Mouse (Mus musculus): Measurements from ENCODE around the gene Emc1. TPM values are rescaled to one million over a fixed set of nuclear protein-coding genes. Genes with fewer than 3 reads are reported as not detected.

The Emc1 gene
- polyA plus RNA-seq, 1 experiment from 2014 or later, result 27.6 TPM

DNA sequence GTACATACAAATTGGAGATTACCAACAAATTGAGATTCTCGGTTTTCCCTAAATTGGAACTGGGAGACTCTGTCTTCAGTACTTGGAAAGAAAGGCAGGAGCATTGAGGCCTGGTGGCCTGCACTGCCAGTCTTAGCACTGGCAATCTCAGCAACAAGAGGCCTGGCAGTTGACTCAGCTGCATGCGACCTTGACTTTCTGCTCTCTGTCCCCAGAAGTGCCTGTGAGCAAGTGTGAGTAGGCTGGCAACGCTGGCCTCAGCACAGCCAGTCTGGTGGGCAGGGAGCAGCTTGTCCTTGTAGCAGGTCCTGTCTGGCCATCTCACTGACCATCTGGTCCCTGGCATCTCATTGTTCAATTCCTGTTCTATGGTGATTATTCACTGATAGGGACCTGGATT, 59.0 kb downstream of the Emc1 start:
- no peak overlapping the region for H3K27ac ChIP-seq (ENCODE audit: low read length)
- H3K9me3 ChIP-seq (ENCODE audit: low read length), result no peaks in the 10 kb centered on the region
- 93% methylated on average over 3 of the region's 3 CpGs for WGBS
- H3K9ac ChIP-seq (replicated peaks; ENCODE audit: low read length), result no peak overlapping the region
- H3K4me3 ChIP-seq (ENCODE audit: low read length), result no peak overlapping the region
- H3K27me3 ChIP-seq (ENCODE audit: insufficient read depth, low read length), result no peaks in the 10 kb centered on the region
- peaks cover 93% of the 10 kb centered on the region for H3K36me3 ChIP-seq (ENCODE audit: insufficient read depth, low read length)
- ATAC-seq (ENCODE audit: low FRiP score, low TSS enrichment), result no peak
- no peak overlapping the region for H3K4me2 ChIP-seq (replicated peaks; ENCODE audit: low read depth, low read length)
- H3K4me1 ChIP-seq (ENCODE audit: insufficient read depth, low read length), result no peaks in the 10 kb centered on the region

DNA sequence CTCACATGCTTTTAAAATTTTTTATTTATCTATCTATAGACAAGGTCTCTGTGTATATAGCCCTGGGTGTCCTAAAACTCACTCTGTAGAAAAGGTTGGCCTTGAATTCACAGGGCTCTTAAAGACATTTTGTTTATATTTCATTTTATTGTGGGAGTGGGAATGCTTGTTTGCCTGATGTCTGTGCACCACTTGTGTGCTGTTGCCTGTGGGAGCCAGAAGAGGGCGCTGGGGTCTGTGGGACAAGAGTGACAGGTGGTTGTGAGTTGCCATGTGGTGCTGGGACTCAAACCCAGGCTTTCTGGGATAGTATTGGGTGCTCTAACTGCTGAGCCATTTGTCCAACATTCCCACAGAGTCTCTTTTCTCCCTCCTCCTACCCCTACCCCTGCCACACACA, 65.5 kb downstream of the Emc1 start:
- ATAC-seq (ENCODE audit: low FRiP score, low TSS enrichment), result no peak
- Histone ChIP-seq H3K4me1 (ENCODE audit: insufficient read depth, low read length) (no peaks in the 10 kb centered on the region), H3K9me3 (ENCODE audit: low read length) (no peaks in the 10 kb centered on the region), H3K27ac (ENCODE audit: low read length) (no peak overlapping the region), H3K4me3 (ENCODE audit: low read length) (no peak overlapping the region), H3K9ac (replicated peaks; ENCODE audit: low read length) (no peak overlapping the region), H3K27me3 (ENCODE audit: insufficient read depth, low read length) (no peaks in the 10 kb centered on the region), H3K36me3 (ENCODE audit: insufficient read depth, low read length) (peaks cover 96% of the 10 kb centered on the region), H3K4me2 (replicated peaks; ENCODE audit: low read depth, low read length) (no peak overlapping the region)
- 68% methylated on average over 1 of the region's 1 CpGs for WGBS

DNA sequence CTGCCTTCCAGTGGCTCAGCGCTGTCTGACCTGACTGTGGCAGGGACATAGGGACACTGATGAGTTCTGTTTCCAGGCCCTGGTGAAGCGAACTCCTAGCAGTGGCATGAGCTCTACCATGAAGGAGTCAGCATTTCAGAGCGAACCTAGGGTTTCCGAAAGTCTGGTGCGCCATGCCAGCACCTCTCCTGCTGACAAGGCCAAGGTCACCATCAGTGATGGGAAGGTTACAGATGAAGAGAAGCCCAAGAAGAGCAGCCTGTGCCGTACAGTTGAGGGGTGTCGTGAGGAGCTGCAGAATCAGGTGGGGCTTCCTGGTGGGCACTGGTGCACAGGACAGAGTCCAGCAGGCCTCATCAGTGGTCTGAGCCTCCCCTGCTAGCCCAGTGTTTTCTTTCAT, 69.2 kb downstream of the Emc1 start:
- Histone ChIP-seq H3K9ac (replicated peaks; ENCODE audit: low read length) (no peak overlapping the region), H3K9me3 (ENCODE audit: low read length) (no peaks in the 10 kb centered on the region), H3K4me2 (replicated peaks; ENCODE audit: low read depth, low read length) (no peak overlapping the region), H3K4me1 (ENCODE audit: insufficient read depth, low read length) (no peaks in the 10 kb centered on the region), H3K4me3 (ENCODE audit: low read length) (no peak overlapping the region), H3K27ac (ENCODE audit: low read length) (no peak overlapping the region), H3K36me3 (ENCODE audit: insufficient read depth, low read length) (peaks cover 96% of the 10 kb centered on the region), H3K27me3 (ENCODE audit: insufficient read depth, low read length) (no peaks in the 10 kb centered on the region)
- no peak for ATAC-seq (ENCODE audit: low FRiP score, low TSS enrichment)
- 95% methylated on average over 7 of the region's 7 CpGs for WGBS

DNA sequence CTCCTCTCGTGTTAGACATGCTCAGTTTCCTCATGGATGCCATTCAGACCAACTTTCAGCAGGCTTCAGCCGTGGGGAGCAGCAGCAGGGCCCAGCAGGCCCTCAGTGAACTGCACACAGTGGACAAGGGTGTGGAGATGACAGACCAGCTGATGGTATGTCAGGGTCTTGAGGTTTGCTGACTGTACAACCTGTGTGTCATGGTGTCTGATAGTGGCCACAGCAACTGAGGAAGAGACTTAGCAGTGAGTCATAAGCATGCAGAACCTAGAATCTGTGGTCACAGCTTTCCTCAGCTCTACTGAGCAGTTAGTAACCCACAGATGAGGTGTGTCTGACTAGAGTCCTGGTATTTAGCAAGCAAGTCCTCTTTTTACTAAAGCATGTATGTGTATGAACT, 70.0 kb downstream of the Emc1 start:
- no peak overlapping the region for H3K9ac ChIP-seq (replicated peaks; ENCODE audit: low read length)
- no peak overlapping the region for H3K27ac ChIP-seq (ENCODE audit: low read length)
- H3K36me3 ChIP-seq (ENCODE audit: insufficient read depth, low read length), result peaks cover 96% of the 10 kb centered on the region
- H3K4me2 ChIP-seq (replicated peaks; ENCODE audit: low read depth, low read length), result no peak overlapping the region
- no peak for ATAC-seq (ENCODE audit: low FRiP score, low TSS enrichment)
- H3K9me3 ChIP-seq (ENCODE audit: low read length), result no peaks in the 10 kb centered on the region
- no peaks in the 10 kb centered on the region for H3K4me1 ChIP-seq (ENCODE audit: insufficient read depth, low read length)
- H3K27me3 ChIP-seq (ENCODE audit: insufficient read depth, low read length), result no peaks in the 10 kb centered on the region
- 79% methylated on average over 2 of the region's 2 CpGs for WGBS
- H3K4me3 ChIP-seq (ENCODE audit: low read length), result no peak overlapping the region

DNA sequence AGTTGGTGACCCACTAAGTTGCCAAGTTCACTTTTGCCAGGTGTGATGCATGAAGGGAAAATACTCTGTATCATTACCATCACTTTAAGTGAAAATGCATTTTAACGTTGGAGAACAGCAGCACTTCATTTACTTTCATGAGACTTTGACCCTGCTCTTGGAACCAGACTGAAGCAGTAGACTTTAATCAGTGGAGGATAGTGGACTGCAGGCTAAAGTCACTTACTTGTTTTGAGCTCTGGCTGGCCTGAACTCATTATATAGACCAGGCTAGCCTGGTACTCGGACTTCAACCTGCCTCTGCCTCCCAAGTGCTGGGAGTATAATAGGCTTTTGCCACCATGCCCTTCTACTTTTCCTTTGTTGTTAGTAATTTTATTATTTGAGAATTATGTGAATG, 70.9 kb downstream of the Emc1 start:
- no peak overlapping the region for H3K9ac ChIP-seq (replicated peaks; ENCODE audit: low read length)
- no peaks in the 10 kb centered on the region for H3K4me1 ChIP-seq (ENCODE audit: insufficient read depth, low read length)
- H3K27ac ChIP-seq (ENCODE audit: low read length), result no peak overlapping the region
- H3K27me3 ChIP-seq (ENCODE audit: insufficient read depth, low read length), result no peaks in the 10 kb centered on the region
- WGBS, result 72% methylated on average over 2 of the region's 2 CpGs
- peaks cover 97% of the 10 kb centered on the region for H3K36me3 ChIP-seq (ENCODE audit: insufficient read depth, low read length)
- no peaks in the 10 kb centered on the region for H3K9me3 ChIP-seq (ENCODE audit: low read length)
- no peak overlapping the region for H3K4me3 ChIP-seq (ENCODE audit: low read length)
- no peak overlapping the region for H3K4me2 ChIP-seq (replicated peaks; ENCODE audit: low read depth, low read length)
- ATAC-seq (ENCODE audit: low FRiP score, low TSS enrichment), result no peak

Small RNA genes lying within 50 kb of the gene (microRNA-seq; reads per million reads assigned to microRNA genes)
- gene Gm24245 (2.8 reads per million, percentile 13 among the genes with 10 or more reads in this experiment), gene Gm25732 (1.6 reads per million, percentile 3 among the genes with 10 or more reads in this experiment)

Other genes starting within 250 kb of the Emc1 start
- gene Minos1, start 221.5 kb upstream of the Emc1 start, polyA plus RNA-seq (2015; fragmentation: Nextera tagmentation; extraction: Ambion mirVana), result 470 and 478 TPM in 2 replicates
- gene Capzb, start 159.7 kb upstream of the Emc1 start, polyA plus RNA-seq (2015; fragmentation: Nextera tagmentation; extraction: Ambion mirVana), result 405 and 415 TPM in 2 replicates
- 16.9 and 17.6 TPM in 2 replicates for gene Pqlc2, start 41.9 kb upstream of the Emc1 start, polyA plus RNA-seq (2015; fragmentation: Nextera tagmentation; extraction: Ambion mirVana)
- 201 and 210 TPM in 2 replicates for gene Akr7a5, start 41.8 kb upstream of the Emc1 start, polyA plus RNA-seq (2015; fragmentation: Nextera tagmentation; extraction: Ambion mirVana)
- 122 and 123 TPM in 2 replicates for gene Mrto4, start within 50 bp of the Emc1 start, polyA plus RNA-seq (2015; fragmentation: Nextera tagmentation; extraction: Ambion mirVana)
- 72.2 and 73.6 TPM in 2 replicates for gene Ubr4, start within 50 bp of the Emc1 start, polyA plus RNA-seq (2015; fragmentation: Nextera tagmentation; extraction: Ambion mirVana)
- 3.2 and 3.7 TPM in 2 replicates for gene Iffo2, start 178.0 kb downstream of the Emc1 start, polyA plus RNA-seq (2015; fragmentation: Nextera tagmentation; extraction: Ambion mirVana)

Measured in kidney, embryonic 16.5 days (tissue).